Mouse (Mus musculus) ES-E14 (cell line): Measurements from ENCODE around the gene F12.

ENCODE experiments used
- CHD2 ChIP-seq: IDR thresholded peaks from 2 replicates; pipeline ENCODE4 v1.6.1; 2014; ENCODE audit warnings: mild to moderate bottlenecking, low read depth, low read length, inconsistent platforms
- HCFC1 ChIP-seq: IDR thresholded peaks from 2 replicates; pipeline ENCODE4 v1.6.1; 2012; ENCODE audit warnings: low read length, inconsistent platforms, borderline replicate concordance; ENCODE audit not compliant: insufficient read depth
- MAFK ChIP-seq: IDR thresholded peaks from 2 replicates; pipeline ENCODE4 v1.6.1; 2014; ENCODE audit warnings: mild to moderate bottlenecking, low read depth, low read length, inconsistent platforms; ENCODE audit not compliant: insufficient read depth
- ZC3H11A ChIP-seq: IDR thresholded peaks from 2 replicates; pipeline ENCODE4 v1.6.1; 2012; ENCODE audit warnings: low read depth, mild to moderate bottlenecking, inconsistent platforms, low read length, borderline replicate concordance
- ZNF384 ChIP-seq: IDR thresholded peaks from 2 replicates; pipeline ENCODE4 v1.6.1; 2012; ENCODE audit warnings: low read depth, low read length, inconsistent platforms

DNA sequence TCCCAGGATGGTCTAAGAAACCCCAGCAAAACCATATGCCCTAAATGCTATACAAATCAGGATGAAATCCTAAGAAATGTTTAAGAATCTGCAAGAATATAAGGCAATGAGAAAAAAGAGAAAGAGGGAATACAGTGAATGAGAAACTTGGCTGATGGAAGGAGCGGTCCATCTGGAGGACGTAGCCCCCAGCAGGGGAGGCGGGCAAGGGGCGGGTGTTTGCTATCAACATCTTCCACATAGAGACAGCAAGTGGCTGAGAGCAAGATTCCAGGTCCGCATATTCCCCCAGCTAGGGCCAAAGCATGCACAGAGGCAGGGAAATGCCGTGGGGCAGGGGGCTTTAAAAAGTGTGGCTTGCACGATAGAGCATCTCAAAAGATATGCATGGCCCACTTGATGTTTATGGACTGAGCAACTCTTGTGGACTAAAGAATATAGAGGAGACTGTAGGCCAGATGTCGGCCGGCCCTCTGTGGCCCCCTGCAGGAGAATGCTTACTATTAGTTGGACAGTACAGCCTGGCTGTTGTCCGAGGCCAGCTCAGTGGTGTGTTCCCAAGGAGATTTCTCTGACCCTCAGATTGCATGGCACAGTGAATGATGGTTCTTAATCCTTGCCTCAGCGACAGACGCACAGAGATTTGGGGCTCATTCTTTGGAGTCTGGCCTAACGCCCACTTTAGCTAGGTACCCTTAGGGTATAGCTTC, 42.4 kb upstream of the F12 start:
- TF ChIP-seq CHD2 (no peak), ZNF384 (no peak), HCFC1 (no peak), ZC3H11A (no peak), MAFK (no peak)
